Mouse (Mus musculus) limb, embryonic 14.5 days (tissue): ENCODE data around the gene Lbx1. TPM values are rescaled to one million over a fixed set of nuclear protein-coding genes. Genes with fewer than 3 reads are reported as not detected.
A peak's percentile ranks its signal among the peaks of the same experiment; 100 is the strongest.

ENCODE experiments used
- ATAC-seq: fragments of 200-750 bp; cut with Nextera tagmentation; 2 replicates; pipeline ENCODE4 v1.8.0; 2017; ENCODE audit warnings: low read depth, moderate number of reproducible peaks, moderate TSS enrichment; ENCODE audit not compliant: low FRiP score
- DNase-seq: peaks from one replicate; pipeline ENCODE4 v3.0.0-alpha.2; 2015; ENCODE audit warnings: low spot score
- H3K27ac ChIP-seq: fragments of 300-500 bp; sonication (generic); replicated peaks from 2 replicates; pipeline ENCODE4 v1.5.1; 2014; ENCODE audit warnings: low read depth, mild to moderate bottlenecking, low read length, moderate library complexity, mixed read lengths
- H3K27me3 ChIP-seq: fragments of 300-500 bp; sonication (generic); 2 replicates; pipeline ENCODE4 v1.6.1; 2014; ENCODE audit warnings: low read length, mixed read lengths; ENCODE audit not compliant: control insufficient read depth, insufficient read depth
- H3K36me3 ChIP-seq: fragments of 300-500 bp; sonication (generic); 2 replicates; pipeline ENCODE4 v1.6.1; 2014; ENCODE audit warnings: mild to moderate bottlenecking, low read length, moderate library complexity, mixed read lengths; ENCODE audit not compliant: control insufficient read depth, insufficient read depth
- H3K4me1 ChIP-seq: fragments of 300-500 bp; sonication (generic); 2 replicates; pipeline ENCODE4 v1.6.1; 2014; ENCODE audit warnings: antibody characterized with exemption, low read length, mixed read lengths; ENCODE audit not compliant: control insufficient read depth, insufficient read depth
- H3K4me2 ChIP-seq: fragments of 300-500 bp; sonication (generic); replicated peaks from 2 replicates; pipeline ENCODE4 v1.6.1; 2014; ENCODE audit warnings: low read depth, mild to moderate bottlenecking, low read length, moderate library complexity; ENCODE audit not compliant: severe bottlenecking
- H3K4me3 ChIP-seq: fragments of 300-500 bp; sonication (generic); replicated peaks from 2 replicates; pipeline ENCODE4 v1.5.1; 2014; ENCODE audit warnings: low read length
- H3K9ac ChIP-seq: fragments of 300-500 bp; sonication (generic); 2 replicates; pipeline ENCODE4 v1.6.1; 2014; ENCODE audit warnings: mild to moderate bottlenecking, low read depth, low read length, moderate library complexity; ENCODE audit not compliant: severe bottlenecking
- H3K9me3 ChIP-seq: fragments of 300-500 bp; sonication (generic); 2 replicates; pipeline ENCODE4 v1.6.1; 2016; ENCODE audit warnings: low read length; ENCODE audit not compliant: control insufficient read depth
- POLR2A ChIP-seq: fragments of 200-500 bp; IDR thresholded peaks from 2 replicates; pipeline ENCODE4 v1.8.0; 2012; ENCODE audit warnings: inconsistent platforms, mild to moderate bottlenecking, moderate library complexity, borderline replicate concordance; ENCODE audit not compliant: insufficient read depth, insufficient read length; ENCODE audit errors: extremely low read depth
- WGBS: fragments of 180-500 bp; shearing (Covaris S2); extraction: QIAGEN DNeasy Blood & Tissue Kit; methylation state at CpG from one replicate; pipeline ENCODE4 v1.1.7; 2014; 5-methylcytosine and 5-hydroxymethylcytosine counted together
- polyA plus RNA-seq, 2 experiments: library from polyadenylated mRNA; depleted of rRNA in 1 of 2; stranded (reverse) in 1 of 2; unstranded in 1 of 2; fragments of >200 nt; fragmentation: Nextera tagmentation in 1 of 2; extraction: Ambion mirVana in 1 of 2; gene quantifications; 2 replicates each; pipeline versions ENCODE4 v1.2.1 to v1.2.3; 2012 to 2014

Gene Lbx1
- polyA plus RNA-seq, 2 experiments = 2.2 to 2.7 TPM

DNA sequence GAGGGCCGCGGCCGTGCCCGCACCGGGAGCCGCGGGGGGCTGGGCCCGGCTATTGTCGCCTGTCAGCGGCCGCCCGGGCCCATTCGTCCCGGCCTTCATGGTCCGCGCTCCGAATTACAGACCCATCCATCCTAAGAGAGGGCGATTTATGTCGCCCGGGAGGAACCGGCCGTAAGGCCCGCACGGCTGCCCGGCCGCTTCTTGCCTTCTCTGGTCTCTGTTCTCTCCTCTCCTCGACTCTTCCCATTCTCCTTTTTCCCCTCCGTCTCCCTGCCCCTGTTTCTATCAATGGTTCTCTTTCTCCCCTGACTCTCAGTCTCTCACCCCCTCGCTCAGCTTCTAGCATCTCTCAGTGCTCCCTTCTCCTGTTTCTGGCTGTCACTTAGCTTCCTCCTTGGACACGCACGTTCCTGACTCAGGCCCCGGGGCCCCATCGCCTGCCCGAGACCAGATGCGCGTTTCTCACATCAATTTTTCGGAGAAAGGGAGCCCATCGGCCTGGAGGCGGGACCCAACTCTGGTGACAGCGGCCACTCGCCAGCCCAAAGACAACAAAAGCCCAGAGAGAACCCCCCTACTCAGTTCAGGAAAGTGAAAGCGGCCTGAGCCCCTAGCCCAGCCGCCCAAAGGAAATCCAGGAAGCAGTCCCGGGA, 4.1 kb downstream of the Lbx1 start:
- ATAC-seq (no peak), DNase-seq (no peak)
- Histone ChIP-seq H3K36me3 (no peaks in the 10 kb centered on the region), H3K4me2 (peak overlapping the region; percentile 25), H3K27ac (no peak overlapping the region), H3K4me3 (peak overlapping the region; percentile 24), H3K9ac (no peak overlapping the region), H3K27me3 (peaks cover 97% of the 10 kb centered on the region), H3K9me3 (no peaks in the 10 kb centered on the region), H3K4me1 (peaks cover 17% of the 10 kb centered on the region)
- 2% methylated on average over 44 of the region's 44 CpGs for WGBS
- no peak for TF ChIP-seq POLR2A

DNA sequence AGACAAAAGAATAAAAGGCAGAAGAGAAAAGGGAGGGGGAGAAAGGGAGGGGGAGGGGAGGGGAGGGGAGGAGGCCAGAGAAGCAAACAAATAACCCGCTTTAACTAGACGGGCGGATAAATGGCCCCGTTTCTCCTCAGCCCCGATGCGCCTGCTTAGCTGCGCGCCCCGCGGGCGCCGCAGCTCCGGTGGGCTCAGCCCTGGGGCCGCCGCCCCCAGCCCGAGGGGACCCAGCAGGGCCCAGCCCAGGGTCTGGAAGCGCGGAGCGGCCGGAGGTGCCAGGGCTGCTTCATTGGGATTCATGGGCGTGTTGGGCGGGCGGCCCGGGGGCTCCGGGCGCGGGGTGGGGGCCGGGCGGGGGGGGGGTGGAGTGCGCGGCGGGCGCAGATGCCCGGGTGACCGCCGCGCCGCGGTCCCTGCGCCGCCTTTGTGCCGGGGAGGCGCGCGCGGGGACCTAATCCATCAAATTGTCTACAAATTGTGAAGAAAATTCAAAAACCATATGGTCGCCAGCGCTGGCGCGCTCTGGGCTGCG, 4.7 kb downstream of the Lbx1 start:
- Histone ChIP-seq H3K4me3 (peak overlapping the region; percentile 24), H3K9me3 (no peaks in the 10 kb centered on the region), H3K4me1 (peaks cover 14% of the 10 kb centered on the region; the same call in 1 of the 2 replicates), H3K27me3 (peaks cover 97% of the 10 kb centered on the region), H3K4me2 (peak overlapping the region; percentile 25), H3K36me3 (no peaks in the 10 kb centered on the region), H3K9ac (no peak overlapping the region), H3K27ac (no peak overlapping the region)
- no peak for DNase-seq
- no peak for ATAC-seq
- no peak for TF ChIP-seq POLR2A
- under 1% methylated on average over 33 of the region's 51 CpGs for WGBS

GRCm38 (mm10) chr19:45230201-45230611, 5.4 kb downstream of the Lbx1 start:
- DNase-seq (no peak), ATAC-seq (no peak)
- H3K9me3 ChIP-seq = no peaks in the 10 kb centered on the region
- H3K4me1 ChIP-seq = peaks cover 13% of the 10 kb centered on the region; the same call in 1 of the 2 replicates
- H3K27ac ChIP-seq = no peak overlapping the region
- no peak overlapping the region for H3K4me2 ChIP-seq
- 0 out of 2 replicates have a peak overlapping the region, but pooled peaks have one; percentile 15 for H3K4me3 ChIP-seq
- H3K9ac ChIP-seq = no peak overlapping the region
- TF ChIP-seq POLR2A = no peak
- H3K36me3 ChIP-seq = no peaks in the 10 kb centered on the region
- peaks cover 97% of the 10 kb centered on the region for H3K27me3 ChIP-seq
- under 1% methylated on average over 20 of the region's 20 CpGs for WGBS

GRCm38 (mm10) chr19:45229378-45230135, 6.1 kb downstream of the Lbx1 start:
- Histone ChIP-seq H3K4me3 (peak overlapping the region; percentile 15; the same call in 1 of the 2 replicates), H3K9me3 (no peaks in the 10 kb centered on the region), H3K36me3 (no peaks in the 10 kb centered on the region), H3K27me3 (peaks cover 97% of the 10 kb centered on the region), H3K9ac (no peak overlapping the region), H3K4me2 (0 out of 2 replicates have a peak overlapping the region, but pooled peaks have one; percentile 10), H3K27ac (no peak overlapping the region), H3K4me1 (peaks cover 9% of the 10 kb centered on the region; the same call in 1 of the 2 replicates)
- ATAC-seq = no peak
- no peak for DNase-seq
- 4% methylated on average over 33 of the region's 33 CpGs for WGBS
- no peak for TF ChIP-seq POLR2A

DNA sequence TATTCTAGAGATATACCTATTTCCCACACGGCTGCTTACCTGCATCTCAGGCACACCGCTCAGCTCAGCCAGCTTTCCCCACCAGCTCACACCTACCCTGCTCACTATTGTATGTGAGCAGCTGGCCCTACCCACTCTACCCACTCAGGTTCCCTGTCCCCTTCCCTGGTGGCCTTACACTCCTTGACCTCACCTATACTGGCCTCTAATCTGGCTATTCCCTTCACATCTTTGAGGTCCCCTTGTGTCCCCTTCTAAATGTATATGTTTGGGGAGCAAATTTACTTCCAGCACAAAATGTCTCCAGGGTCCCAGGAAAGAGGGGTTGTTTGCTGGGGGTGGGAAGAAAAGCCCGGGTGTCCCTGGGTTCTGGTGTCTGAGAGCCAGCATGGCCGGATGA, 6.8 kb downstream of the Lbx1 start:
- DNase-seq (no peak), ATAC-seq (no peak)
- Histone ChIP-seq H3K27ac (no peak overlapping the region), H3K27me3 (peaks cover 97% of the 10 kb centered on the region), H3K36me3 (no peaks in the 10 kb centered on the region), H3K4me2 (0 out of 2 replicates have a peak overlapping the region, but pooled peaks have one; percentile 10), H3K4me3 (no peak overlapping the region), H3K4me1 (peaks cover 9% of the 10 kb centered on the region; the same call in 1 of the 2 replicates), H3K9me3 (no peaks in the 10 kb centered on the region), H3K9ac (no peak overlapping the region)
- no peak for TF ChIP-seq POLR2A
- WGBS = 2% methylated on average over 4 of the region's 4 CpGs
